Mouse (Mus musculus): ENCODE measurements around the gene Olfr745.

The Olfr745 gene

DNA sequence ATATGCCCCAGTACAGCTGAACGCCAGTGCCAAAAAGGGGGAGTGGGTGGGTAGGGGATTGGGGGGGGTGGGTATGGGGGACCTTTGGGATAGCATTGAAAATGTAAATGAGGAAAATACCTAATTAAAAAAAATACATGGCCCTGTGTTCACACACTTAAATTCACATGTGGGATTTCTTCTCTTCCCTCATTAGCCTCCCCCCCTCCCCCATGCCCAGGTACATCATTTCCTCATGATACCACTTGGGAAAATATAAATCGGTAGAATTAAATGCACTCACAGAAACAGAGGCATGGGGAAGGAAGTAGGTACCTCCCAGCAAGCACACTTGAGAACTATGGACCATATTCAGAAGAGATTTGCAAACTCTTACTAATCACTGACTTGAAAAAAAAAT is at the start of gene Olfr745:
Olfr745 (plus strand) TSS at position 301 of the 400 bp plus-strand sequence.
- no peak for DNase-seq

DNA sequence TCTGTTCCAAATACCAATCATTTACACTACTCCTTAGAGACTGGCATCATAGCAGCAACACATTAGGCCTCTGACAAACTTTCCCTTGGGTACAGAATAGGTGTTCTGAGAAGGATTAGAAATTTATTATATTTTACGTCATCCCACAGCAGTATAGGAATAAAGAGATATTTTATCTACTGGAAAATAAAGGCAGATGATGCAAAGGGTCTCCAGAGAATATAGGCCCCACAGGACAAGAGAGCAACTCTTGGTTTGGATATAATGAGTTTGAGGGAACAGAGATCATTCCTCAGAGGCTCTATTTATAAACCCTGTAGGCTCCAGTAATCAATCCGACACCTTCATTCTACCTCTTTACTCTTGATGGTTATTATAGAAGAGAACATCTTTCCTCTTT is 24.6 kb upstream of the Olfr745 start, which contains the start of gene Olfr744:
Olfr744 (plus strand) TSS at position 301 of the 400 bp plus-strand sequence.
- no peak for DNase-seq

DNA sequence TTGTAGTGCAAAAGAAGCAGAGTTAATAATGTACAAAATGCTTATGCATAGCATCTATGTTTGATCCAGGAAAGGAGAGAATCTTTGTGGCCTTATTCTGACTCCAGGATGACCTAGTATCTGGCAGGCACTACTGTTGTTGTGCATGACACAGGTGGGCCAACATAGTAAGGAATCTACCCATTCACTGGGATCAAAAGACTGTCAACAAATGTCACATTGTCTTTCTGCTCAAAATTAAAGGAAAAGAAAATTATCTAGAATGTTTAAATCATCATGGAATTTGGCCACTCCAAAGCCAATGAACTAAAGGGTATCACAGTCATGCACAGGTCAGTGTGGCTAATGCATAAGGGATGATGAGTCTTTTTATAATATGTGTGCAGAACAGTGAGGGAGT is 7.6 kb downstream of the Olfr745 start, which contains the start of gene Olfr746:
Olfr746 (plus strand) TSS at position 301 of the 400 bp plus-strand sequence.
- no peak for DNase-seq

DNA sequence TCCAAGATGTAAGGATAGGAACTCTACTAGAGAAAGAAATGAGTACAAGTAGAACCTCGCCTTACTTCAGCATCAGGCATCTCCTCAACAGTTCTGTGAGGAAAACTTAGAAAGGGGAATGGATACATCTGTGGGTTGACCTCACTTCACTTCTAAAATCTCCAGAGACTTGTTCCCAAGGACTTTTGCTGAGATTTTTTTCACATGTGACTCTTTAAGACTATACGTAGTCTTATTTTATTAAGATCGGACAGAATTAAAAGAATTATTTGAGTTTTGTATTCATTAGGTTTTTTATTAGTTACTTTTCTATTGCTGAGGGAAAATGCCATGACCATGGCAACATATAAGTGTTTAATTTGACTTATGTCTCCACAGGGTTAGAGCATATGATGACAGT is 53.9 kb downstream of the Olfr745 start, which contains the start of gene Olfr747:
Olfr747 (minus strand) TSS at position 101 of the 400 bp plus-strand sequence.
- DNase-seq, result no peak
